Mouse (Mus musculus): ENCODE measurements around the gene Cnih3.

Gene Cnih3

GRCm38 (mm10) chr1:181456911-181457310, 104.5 kb downstream of the Cnih3 start:
- DNase-seq, result no peak

GRCm38 (mm10) chr1:181459431-181460105, 107.1 kb downstream of the Cnih3 start:
- no peak for DNase-seq

- DNase-seq, result no peak
Observed at GRCm38 (mm10) chr1:181460283-181460682, 107.9 kb downstream of the Cnih3 start.

- no peak for DNase-seq
Observed at GRCm38 (mm10) chr1:181461484-181461883, 109.1 kb downstream of the Cnih3 start.

- DNase-seq, result no peak
Observed at GRCm38 (mm10) chr1:181462051-181462905, 109.8 kb downstream of the Cnih3 start.

- DNase-seq, result no peak
Observed at GRCm38 (mm10) chr1:181462906-181463179, 110.4 kb downstream of the Cnih3 start.

GRCm38 (mm10) chr1:181465027-181465426, 112.6 kb downstream of the Cnih3 start:
- peak; percentile 38 for DNase-seq

- DNase-seq, result no peak
Observed at GRCm38 (mm10) chr1:181466040-181466439, 113.6 kb downstream of the Cnih3 start.

- no peak for DNase-seq
Observed at GRCm38 (mm10) chr1:181466601-181467320, 114.3 kb downstream of the Cnih3 start.

- no peak for DNase-seq
Observed at GRCm38 (mm10) chr1:181467321-181467670, 114.9 kb downstream of the Cnih3 start.

GRCm38 (mm10) chr1:181469415-181469814, 117.0 kb downstream of the Cnih3 start:
- no peak for DNase-seq

GRCm38 (mm10) chr1:181476141-181476540, 123.7 kb downstream of the Cnih3 start:
- no peak for DNase-seq

GRCm38 (mm10) chr1:181476557-181476956, 124.1 kb downstream of the Cnih3 start:
- DNase-seq, result no peak

- no peak for DNase-seq
Observed at GRCm38 (mm10) chr1:181484696-181485095, 132.3 kb downstream of the Cnih3 start.

GRCm38 (mm10) chr1:181503471-181503870, 151.0 kb downstream of the Cnih3 start:
- no peak for DNase-seq

- DNase-seq, result no peak
Observed at GRCm38 (mm10) chr1:181505367-181505766, 152.9 kb downstream of the Cnih3 start.
